Mouse (Mus musculus) testis, postnatal 14 days (tissue): Measurements from ENCODE around the gene Zfand4.
"Not testable (repeated sequence)": the region's sequence is repeated elsewhere in the genome, so short reads cannot be mapped to it uniquely, and the experiment has no call there.

Source experiments
- DNase-seq: peaks from one replicate; pipeline ENCODE4 v3.0.0; 2021; ENCODE audit warnings: low spot score

The Zfand4 gene

DNA sequence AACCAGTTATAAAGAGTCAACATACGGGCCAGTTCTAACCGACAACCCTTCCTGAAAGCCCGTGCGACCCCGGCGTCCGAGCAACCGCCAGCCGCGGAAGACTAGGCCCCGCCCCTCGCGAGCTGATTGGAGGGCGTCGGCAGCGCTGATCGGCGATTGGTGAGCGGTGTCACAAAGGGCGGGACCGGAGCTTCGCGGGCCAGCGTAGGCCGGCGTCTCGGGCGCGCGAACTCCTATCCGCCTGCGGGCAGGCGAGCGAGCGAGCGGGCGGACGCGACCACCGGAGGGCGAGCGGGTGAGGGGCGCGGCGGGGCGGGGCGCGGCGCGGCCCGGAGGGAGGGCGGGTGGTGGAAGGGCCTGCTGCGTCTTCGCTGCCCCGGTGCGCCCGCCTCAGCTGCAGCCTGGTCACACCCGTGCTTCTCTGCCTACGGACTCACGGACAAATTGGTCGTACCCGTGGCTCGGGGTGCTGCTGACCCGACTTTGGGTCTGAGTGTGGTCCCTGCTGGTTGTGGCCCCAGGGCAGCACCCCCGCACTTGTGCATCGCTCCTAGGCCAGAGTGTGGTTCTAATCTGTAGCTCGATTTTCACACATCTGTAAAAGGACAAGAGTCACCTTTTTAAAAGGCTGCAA, at the start of gene Zfand4:
Gene Zfand4 (plus strand): TSS at position 205 of the 634 bp plus-strand sequence.
- peak; percentile 94 for DNase-seq

DNA sequence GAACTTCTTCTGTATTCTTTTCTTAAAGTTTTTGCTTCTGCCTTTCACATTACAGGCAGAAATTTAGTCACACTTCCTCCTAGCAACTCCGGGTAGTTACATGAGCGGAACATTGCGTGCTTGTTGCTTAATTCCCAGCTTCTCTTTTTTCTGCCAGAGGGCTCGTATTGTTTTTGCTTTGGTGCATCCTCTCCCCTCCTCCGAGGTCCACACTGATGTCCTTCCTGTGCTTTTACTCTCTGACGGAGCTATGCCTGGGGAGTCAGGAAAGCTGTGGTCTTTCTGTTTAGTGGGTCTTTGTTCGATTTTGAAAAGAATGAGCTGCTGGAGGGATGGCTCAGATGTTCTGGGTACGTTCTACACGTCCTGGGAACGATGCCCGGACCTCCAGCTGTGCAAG, 36.3 kb upstream of the Zfand4 start:
- no peak for DNase-seq

DNA sequence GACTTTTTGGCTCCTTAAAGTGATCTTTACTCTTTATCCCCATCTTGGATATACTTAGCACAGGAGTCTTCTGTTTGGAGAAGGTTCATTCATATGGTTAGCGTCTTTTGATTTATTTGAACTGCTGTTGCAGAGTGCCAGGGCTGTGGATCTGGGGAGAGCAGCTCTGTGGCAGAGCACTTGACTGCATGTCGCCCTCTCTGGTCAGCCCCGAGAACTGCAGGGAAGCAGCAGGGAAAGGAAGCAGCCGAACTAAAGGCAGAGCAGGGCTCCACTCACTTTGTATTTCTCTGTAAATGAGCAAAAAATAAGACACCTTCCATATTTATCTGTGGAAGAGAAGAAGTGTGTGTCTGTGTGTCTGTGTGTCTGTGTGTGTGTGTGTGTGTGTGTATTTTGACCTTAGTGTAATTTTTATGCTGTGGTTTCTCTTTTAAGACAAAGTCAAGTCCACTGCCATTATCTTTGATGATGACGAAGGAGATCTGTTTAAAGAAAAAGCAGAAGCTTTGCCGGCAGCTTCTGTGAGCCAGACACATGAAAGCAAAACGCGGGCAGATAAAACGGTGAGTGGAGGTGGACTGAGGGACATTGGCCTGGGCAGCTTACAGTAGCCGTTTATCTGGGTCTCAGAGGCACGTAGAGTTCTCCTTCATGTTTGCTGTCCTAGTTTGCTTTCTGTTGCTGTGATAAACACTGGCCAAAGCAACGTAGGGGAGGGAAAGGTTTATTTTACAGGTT, 35.1 kb upstream of the Zfand4 start:
- DNase-seq = peak; percentile 22

DNA sequence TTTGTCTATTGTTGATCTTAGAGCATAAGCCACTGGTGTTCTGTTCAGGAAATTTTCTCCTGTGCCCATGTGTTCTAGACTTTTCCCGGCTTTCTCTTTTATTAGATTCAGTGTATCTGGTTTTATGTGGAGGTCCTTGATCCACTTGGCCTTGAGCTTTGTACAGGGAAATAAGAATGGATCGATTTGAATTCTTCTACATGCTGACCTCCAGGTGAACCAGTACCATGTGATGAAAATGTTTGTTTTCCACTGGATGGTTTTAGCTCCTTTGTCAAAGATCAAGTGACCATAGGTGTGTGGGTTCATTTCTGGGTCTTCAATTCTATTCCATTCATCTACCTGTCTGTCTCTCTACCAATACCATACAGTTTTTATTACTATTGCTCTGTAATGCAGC, 29.2 kb upstream of the Zfand4 start:
- not testable (repeated sequence) for DNase-seq

DNA sequence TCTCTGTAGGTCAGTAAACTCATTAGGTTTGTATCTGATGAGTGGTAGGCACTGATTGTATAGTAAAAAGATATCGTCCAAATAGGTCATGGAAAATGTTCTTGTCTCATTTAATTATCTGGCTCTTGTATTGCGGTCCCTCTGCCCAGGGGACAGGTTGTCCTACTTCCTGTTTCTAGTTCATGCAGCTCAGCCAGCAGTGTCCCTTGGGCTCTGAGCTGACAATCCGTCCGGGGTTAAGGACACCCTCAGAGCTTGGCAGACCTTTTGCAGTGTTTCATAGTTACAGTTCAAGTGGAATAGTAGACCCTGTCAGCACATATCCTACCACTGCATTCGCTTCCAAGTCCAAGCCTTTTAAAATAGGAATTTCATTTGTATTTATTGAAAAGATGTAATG, 28.7 kb upstream of the Zfand4 start:
- DNase-seq = no peak

DNA sequence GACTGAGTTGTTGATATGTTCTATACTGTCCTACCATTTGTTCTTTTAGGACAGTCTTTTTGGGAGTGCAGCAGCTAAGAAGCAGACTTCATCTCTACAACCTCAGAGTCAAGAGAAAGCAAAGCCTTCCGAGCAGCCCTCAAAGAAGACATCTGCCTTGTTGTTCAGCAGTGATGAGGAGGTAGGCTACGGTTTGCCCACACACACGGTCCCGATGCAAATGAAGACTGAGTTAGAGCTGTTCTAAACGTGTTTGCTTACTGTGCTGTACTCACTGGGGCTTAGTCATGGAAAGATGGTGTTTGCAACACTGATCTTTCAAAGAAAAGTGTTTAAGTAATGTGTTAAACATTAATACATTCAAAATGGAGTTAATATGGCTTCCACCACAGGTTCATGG, 25.9 kb upstream of the Zfand4 start:
- no peak for DNase-seq

DNA sequence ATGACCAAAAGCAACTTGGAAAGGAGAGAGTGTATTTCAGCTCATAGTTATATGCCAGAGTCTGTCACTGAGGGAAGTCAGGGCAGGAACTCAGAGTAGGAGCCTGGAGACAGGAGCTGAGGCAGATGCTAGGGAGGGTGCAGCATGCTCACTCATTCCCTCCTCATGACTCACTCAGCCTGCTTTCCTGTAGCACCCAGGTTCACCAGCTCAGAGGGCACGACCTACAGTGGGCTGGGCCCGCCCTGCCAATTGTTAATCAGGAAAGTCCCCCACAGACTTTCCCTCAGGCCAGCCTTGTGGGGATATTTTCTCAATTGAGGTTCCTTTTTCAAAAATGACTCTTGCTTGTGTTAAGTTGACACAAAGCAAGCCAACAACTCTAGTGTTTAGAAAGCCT, 23.7 kb upstream of the Zfand4 start:
- no peak for DNase-seq

DNA sequence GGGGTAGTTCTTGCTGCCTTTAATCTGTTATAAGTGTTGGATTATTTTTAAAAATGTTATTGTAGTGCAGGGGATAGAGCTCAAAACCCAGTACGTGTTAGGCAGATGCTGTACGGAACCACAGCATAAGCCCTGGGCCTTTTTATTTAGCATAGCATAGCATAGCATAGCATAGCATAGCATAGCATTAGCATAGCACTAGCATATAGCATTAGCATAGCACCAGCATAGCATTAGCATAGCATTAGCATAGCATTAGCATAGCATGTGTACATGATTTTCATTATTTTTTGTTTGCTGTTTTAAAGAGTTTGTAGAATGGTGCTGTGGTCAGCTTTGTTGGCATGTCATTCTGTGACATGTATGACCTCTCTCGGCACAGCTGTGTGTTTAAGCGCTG, 4.4 kb upstream of the Zfand4 start:
- DNase-seq = no peak

DNA sequence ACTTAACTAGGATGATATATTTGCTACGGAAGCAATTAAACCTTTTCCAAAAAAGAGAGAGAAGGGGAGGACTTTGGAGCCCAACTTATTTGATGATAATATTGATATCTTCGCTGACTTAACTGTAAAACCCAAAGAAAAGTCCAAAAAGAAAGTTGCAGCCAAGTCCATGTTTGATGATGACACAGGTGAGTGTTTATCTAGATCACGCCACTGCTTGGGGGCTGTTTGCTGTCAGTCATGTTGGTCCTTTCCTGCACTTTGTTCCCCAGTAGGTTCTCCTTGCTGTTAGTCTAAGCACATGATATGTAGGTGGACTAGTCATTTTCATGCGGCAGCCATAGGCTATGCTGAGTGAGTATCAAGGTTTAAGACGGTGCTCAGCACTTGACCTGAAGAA, 3.5 kb upstream of the Zfand4 start:
- no peak for DNase-seq

DNA sequence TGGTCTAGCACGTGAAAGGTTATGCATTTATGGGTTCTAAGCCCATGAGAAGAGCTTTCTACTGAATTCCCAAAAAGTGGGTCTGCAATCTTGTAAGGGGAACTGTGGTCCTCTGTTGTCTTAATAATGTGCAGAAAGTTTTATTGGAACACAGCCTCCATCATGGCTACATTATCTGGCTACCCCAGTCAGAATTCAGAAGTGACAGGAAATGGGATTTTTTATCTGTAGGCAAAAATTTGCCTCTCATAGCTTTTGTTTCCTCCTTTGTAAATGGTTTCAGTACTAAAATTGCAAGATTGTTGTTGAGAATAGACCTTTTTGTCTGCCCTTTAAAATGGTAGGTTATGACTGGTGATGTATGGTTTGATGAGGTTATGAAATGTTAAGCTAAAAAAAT, 1.2 kb upstream of the Zfand4 start:
- DNase-seq = no peak

DNA sequence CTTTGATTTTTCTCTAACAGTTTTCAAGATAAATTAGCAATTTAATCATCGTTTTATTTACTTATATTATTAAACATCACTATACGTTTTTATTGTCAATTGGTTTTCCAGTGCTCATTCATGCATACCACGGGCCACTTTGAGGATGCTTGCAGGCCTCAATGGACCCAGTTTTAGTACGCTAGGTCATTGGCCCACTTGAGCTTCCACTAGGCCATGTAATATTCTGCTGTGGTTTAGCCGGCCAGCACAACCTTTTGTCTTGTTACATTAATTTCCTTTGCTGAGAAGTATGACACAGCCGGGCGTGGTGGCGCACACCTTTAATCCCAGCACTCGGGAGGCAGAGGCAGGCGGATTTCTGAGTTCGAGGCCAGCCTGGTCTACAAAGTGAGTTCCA, 814 bp downstream of the Zfand4 start:
- DNase-seq = no peak

DNA sequence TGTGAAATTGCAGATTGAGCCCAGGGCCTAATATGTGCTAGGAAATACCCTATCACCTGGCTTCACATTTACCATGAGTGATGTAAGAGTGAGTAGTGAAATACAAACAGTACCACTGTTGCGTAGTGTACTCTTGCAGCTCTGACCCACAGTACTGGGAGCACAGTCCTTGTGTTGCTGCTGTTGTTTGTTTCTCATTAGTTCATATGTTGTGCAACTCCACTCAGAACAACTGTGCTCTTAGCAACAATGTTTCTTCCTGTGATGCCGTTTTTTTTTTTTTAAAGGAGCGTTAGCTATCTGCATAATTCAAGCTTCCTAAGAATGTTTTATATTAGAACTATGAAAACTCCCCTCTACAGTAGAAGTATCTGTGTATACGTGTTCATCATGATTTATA, 1.6 kb downstream of the Zfand4 start:
- no peak for DNase-seq

DNA sequence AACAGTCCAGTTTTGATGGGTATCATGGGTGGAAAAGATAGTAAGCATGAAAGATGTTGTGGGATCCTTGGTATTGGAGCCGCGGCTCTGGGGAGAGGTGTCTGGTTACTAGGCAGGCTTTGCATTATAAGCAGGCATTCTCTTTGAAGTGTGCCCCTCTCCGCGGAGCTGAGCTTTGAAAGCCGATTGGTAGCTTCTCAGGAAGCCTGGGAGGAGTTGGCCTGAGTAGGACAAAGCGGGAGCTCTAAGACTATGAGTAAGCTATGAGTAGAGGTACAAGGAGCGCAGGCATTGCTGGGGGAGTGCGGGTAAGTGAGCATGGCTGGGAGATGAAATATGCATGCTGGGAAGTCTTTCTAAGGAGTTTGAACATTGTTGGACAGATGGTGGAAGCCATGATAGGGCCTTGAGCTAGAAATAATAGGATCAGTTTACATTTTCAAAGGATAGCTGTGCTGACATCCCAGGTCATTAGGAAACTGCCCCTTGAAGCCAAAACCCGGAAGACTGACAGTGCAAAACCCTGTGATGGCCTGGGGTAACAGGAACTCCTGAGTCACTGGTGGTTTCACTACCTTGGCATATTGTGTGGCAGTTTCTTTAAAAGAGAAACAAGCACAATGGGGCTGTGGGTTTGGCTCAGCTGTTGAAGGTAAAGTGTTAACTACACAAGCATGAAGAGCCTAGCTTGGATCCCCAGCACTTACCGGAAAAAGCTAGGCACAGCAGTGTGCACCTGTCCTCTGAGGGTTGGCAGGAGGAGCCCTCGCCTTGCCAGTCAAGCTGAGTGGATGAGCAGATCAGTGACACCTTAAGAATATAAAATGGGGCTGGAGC, 2.5 kb downstream of the Zfand4 start:
- DNase-seq = no peak

DNA sequence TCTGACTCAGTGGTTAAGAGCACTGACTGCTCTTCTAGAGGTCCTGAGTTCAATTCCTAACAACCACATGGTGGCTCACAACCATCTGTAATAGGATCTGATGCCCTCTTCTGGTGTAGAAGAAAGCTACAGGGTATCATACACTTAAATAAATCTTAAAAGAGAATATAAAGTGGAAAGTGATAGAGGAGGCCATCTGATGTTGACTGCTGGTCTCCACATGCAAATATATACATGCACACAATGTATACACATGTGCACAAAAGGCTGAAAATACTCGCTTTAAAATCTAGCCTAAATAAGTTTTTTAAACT, 3.0 kb downstream of the Zfand4 start:
- DNase-seq = no peak

DNA sequence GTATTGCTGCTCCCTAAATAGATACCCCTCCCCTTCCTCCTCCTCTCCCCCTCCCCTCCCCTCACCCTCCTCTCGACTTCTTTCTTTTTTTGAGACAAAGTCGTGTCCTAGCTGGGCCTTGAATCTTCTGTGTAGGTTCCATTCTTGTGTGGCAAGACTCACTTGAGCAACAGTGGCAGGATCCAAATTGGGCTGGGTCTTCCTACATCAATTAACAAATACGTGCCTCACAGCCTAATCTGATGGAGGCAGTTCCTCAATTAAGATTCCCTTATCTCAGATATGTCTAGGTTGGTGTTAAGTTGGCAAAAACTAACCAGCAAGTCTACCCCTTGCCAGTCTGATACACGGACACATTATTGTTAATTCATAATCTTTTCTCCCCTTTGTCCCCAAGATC, 11.7 kb downstream of the Zfand4 start:
- no peak for DNase-seq

DNA sequence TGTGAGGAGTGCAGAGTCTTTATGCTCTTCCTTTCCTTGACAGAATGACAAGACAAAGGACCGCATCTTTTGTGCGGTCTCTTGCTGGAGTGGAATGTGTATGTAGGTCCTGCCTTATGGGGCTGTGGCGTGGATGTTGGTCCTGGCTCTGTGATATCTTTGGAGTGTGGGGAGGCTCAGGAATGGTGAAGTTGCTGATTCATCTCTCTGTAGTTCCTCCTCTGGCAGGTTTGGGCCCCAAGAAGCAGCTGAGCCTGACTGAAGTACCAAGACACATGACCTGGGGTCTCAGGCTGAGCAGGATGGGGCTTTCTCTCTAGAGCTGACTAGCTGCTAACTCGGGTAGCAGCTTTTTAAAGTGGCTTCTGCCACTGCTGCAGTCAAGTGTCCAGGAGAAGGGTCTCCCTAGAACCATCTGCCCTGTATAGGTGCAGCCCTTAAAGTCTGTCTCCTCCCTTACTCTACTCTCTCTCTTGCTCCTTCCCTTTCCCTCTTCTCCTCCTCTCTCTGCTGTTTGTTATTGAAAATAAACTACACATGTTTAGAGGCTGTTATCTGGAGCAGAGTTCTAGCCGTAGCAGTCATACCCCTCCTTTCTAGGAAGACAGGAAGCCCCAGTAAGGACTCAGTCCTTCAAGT, 14.8 kb downstream of the Zfand4 start:
- DNase-seq = no peak

DNA sequence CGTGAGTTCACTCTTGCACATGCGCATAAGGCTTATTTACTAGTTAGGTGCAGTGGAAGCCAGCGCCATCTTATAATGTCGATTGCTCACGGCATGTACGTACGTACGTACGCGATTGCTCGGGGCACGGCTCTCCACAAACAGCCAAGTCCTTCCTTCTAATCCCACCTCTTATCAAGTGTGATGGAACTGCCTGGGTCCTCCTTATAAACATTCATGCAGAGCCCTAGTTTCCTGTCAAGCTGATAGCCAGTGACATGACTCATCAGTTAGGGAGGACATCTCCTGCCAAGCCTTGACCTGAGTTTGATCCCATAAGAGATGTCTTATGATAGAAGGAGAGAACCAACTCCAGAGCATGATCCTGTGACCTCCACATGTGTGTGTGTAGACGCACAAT, 17.0 kb downstream of the Zfand4 start:
- no peak for DNase-seq

DNA sequence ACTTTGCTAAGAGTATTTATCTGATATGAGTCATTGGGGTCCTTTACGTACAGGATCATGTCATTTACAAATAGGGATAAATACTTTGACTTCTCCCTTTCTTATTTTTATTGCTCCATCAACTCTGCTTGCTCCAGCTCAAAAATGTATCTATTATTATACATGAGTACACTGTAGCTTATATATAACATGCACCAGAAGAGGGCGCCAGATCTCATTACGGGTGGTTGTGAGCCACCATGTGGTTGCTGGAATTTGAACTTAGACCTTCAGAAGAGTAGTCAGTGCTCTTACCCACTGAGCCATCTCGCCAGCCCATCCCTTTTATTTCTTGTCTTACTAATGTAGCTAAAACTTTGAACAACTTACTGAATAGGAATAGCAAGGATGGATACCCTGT, 18.5 kb downstream of the Zfand4 start:
- no peak for DNase-seq

DNA sequence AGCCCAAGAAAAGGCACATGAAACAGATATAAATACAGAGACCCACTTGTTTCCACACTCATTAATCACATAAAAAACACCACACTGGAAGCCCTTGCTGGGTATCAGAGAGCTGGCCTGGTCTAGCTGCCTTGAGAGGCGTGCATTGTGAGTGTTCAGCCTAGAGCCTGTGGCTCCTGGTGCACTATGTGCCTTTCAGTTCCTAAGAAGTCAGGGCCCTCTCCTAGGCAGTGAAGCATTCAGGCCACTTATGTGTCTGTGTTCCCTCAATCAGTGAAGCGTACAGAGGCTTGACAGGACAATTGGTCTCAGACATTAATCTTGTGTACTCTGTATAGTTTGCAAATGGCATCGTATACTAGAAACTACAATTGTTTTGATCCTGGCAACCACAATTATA, 19.3 kb downstream of the Zfand4 start:
- DNase-seq = no peak

DNA sequence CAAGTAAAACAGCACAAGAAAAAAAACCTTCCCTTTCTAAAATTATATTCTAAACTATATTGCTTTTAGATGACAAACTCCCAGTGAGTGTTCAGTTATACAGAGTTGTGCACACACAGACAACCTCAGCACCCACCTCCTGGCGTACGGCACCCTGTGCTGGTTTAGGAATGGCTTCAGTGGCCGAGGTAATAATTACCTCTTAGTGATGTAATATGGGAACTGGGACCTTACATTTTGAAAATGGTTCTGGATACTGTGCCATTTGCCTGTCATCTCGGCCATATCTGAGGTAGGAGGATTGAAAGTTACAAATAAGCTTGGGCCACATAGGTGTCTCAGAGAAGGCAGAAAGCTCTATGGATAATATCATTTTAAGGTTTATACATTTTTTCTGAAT, 22.3 kb downstream of the Zfand4 start:
- DNase-seq = no peak

DNA sequence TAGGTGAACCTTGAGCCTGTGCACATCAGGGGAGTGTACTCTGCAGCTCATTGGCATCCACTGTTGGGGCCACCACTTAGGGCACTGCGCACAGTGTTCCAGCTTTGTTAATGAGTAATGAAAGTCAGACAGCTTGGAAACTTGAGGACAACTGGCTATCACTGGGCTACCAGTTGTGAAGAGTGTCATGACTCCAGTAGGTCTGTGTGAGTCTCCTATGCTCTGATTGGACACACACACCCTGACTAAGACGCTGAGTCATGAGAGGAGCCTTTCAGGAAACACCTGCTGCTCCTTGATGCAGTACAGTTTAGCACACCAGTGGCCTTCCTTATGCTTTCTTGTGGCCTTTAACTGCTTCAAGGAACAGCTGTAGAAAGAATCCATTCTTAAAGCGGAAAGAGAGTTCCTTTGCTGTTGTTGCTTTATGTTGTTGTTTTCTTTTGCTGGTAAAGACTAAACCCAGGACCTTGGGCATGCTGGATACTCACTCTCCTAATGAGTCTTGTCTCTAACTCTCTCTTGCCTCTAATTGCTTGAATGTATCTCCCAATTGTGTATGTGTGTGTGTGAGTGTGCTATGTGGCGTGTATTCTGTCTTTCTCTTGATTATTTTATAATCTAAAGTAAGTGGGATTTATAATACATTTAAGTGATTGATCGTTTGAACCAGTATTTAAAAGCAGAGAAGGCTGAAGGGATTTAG, 23.0 kb downstream of the Zfand4 start:
- no peak for DNase-seq

DNA sequence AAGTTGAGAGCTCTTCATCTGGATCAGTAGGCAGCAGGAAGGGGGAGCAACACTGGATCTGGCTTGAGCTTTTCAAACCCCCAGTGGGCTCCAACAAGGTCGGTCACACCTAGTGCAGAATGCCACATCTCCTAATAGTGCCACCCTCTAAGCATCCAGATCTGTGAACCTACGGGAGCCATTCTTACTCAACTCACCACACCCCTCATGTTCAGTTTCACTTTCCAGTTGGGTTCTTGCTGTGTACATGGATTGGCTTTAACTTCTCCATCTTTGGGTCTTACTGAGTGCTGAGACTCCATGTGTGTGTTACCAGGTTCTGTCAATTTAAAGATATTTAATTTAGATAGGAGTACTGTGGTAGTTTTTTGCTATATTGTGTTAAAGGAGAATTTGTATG, 47.4 kb downstream of the Zfand4 start:
- DNase-seq = no peak
